Mouse (Mus musculus): ENCODE measurements around the gene Cpne4. TPM values are rescaled to one million over a fixed set of nuclear protein-coding genes. Genes with fewer than 3 reads are reported as not detected.

Gene Cpne4
- polyA plus RNA-seq, 1 experiment from 2014 or later, result 13.9 TPM

GRCm38 (mm10) chr9:104594979-104595378, 47.9 kb downstream of the Cpne4 start:
- peak; percentile 30; the same call in 1 of the 2 replicates for ATAC-seq (ENCODE audit: low FRiP score, low read depth)
- Histone ChIP-seq H3K27ac (replicated peaks) (peak overlapping the region; percentile 52; the same call in 1 of the 2 replicates), H3K4me2 (no peak overlapping the region), H3K9ac (no peak overlapping the region), H3K36me3 (no peaks in the 10 kb centered on the region), H3K4me3 (no peak overlapping the region), H3K9me3 (no peaks in the 10 kb centered on the region), H3K27me3 (no peaks in the 10 kb centered on the region), H3K4me1 (replicated peaks) (peaks cover 7% of the 10 kb centered on the region)
- 42% methylated on average over 2 of the region's 2 CpGs for WGBS

- no peak for ATAC-seq (ENCODE audit: low FRiP score, low read depth)
- no peaks in the 10 kb centered on the region for H3K4me1 ChIP-seq (replicated peaks)
- H3K4me2 ChIP-seq, result no peak overlapping the region
- WGBS, result 79% methylated on average over 6 of the region's 6 CpGs
- H3K9ac ChIP-seq, result no peak overlapping the region
- H3K27ac ChIP-seq (replicated peaks), result no peak overlapping the region
- no peak overlapping the region for H3K4me3 ChIP-seq
- H3K27me3 ChIP-seq, result no peaks in the 10 kb centered on the region
- no peaks in the 10 kb centered on the region for H3K9me3 ChIP-seq
- H3K36me3 ChIP-seq, result no peaks in the 10 kb centered on the region
Measured at GRCm38 (mm10) chr9:104612523-104612922, 65.4 kb downstream of the Cpne4 start.

GRCm38 (mm10) chr9:104616691-104617090, 69.6 kb downstream of the Cpne4 start:
- H3K27me3 ChIP-seq, result no peaks in the 10 kb centered on the region
- H3K9ac ChIP-seq, result no peak overlapping the region
- no peak overlapping the region for H3K4me2 ChIP-seq
- no peaks in the 10 kb centered on the region for H3K9me3 ChIP-seq
- ATAC-seq (ENCODE audit: low FRiP score, low read depth), result no peak
- H3K4me3 ChIP-seq, result no peak overlapping the region
- no peaks in the 10 kb centered on the region for H3K36me3 ChIP-seq
- H3K4me1 ChIP-seq (replicated peaks), result no peaks in the 10 kb centered on the region
- 62% methylated on average over 6 of the region's 6 CpGs for WGBS
- no peak overlapping the region for H3K27ac ChIP-seq (replicated peaks)

GRCm38 (mm10) chr9:104623564-104623963, 76.5 kb downstream of the Cpne4 start:
- no peak for ATAC-seq (ENCODE audit: low FRiP score, low read depth)
- Histone ChIP-seq H3K9me3 (no peaks in the 10 kb centered on the region), H3K36me3 (no peaks in the 10 kb centered on the region), H3K9ac (no peak overlapping the region), H3K27me3 (no peaks in the 10 kb centered on the region), H3K4me3 (no peak overlapping the region), H3K4me1 (replicated peaks) (no peaks in the 10 kb centered on the region), H3K4me2 (no peak overlapping the region), H3K27ac (replicated peaks) (no peak overlapping the region)
- 68% methylated on average over 4 of the region's 4 CpGs for WGBS

GRCm38 (mm10) chr9:104627816-104628215, 80.7 kb downstream of the Cpne4 start:
- no peak overlapping the region for H3K4me2 ChIP-seq
- H3K4me1 ChIP-seq (replicated peaks), result no peaks in the 10 kb centered on the region
- H3K27me3 ChIP-seq, result no peaks in the 10 kb centered on the region
- H3K27ac ChIP-seq (replicated peaks), result no peak overlapping the region
- H3K9me3 ChIP-seq, result no peaks in the 10 kb centered on the region
- ATAC-seq (ENCODE audit: low FRiP score, low read depth), result no peak
- no peak overlapping the region for H3K4me3 ChIP-seq
- H3K9ac ChIP-seq, result no peak overlapping the region
- no peaks in the 10 kb centered on the region for H3K36me3 ChIP-seq
- 64% methylated on average over 7 of the region's 7 CpGs for WGBS

- Histone ChIP-seq H3K4me1 (replicated peaks) (no peaks in the 10 kb centered on the region), H3K36me3 (no peaks in the 10 kb centered on the region), H3K27ac (replicated peaks) (no peak overlapping the region), H3K27me3 (no peaks in the 10 kb centered on the region), H3K9ac (no peak overlapping the region), H3K4me2 (no peak overlapping the region), H3K9me3 (no peaks in the 10 kb centered on the region), H3K4me3 (no peak overlapping the region)
- WGBS, result 82% methylated on average over 7 of the region's 7 CpGs
- ATAC-seq (ENCODE audit: low FRiP score, low read depth), result no peak
Measured at GRCm38 (mm10) chr9:104629282-104629681, 82.2 kb downstream of the Cpne4 start.

GRCm38 (mm10) chr9:104646348-104646994, 99.4 kb downstream of the Cpne4 start:
- Histone ChIP-seq H3K36me3 (no peaks in the 10 kb centered on the region), H3K27ac (replicated peaks) (no peak overlapping the region), H3K4me2 (no peak overlapping the region), H3K9me3 (no peaks in the 10 kb centered on the region), H3K4me1 (replicated peaks) (peaks cover 8% of the 10 kb centered on the region; the same call in 1 of the 2 replicates), H3K27me3 (no peaks in the 10 kb centered on the region), H3K9ac (no peak overlapping the region), H3K4me3 (no peak overlapping the region)
- WGBS, result 39% methylated on average over 5 of the region's 5 CpGs
- ATAC-seq (ENCODE audit: low FRiP score, low read depth), result peak; percentile 65; the same call in 1 of the 2 replicates

- Histone ChIP-seq H3K4me3 (no peak overlapping the region), H3K27ac (replicated peaks) (peak overlapping the region; percentile 36; the same call in 1 of the 2 replicates), H3K4me2 (no peak overlapping the region), H3K27me3 (no peaks in the 10 kb centered on the region), H3K36me3 (no peaks in the 10 kb centered on the region), H3K9me3 (no peaks in the 10 kb centered on the region), H3K9ac (no peak overlapping the region), H3K4me1 (replicated peaks) (no peaks in the 10 kb centered on the region)
- 46% methylated on average over 9 of the region's 9 CpGs for WGBS
- no peak for ATAC-seq (ENCODE audit: low FRiP score, low read depth)
Measured at GRCm38 (mm10) chr9:104652691-104653261, 105.7 kb downstream of the Cpne4 start.

- H3K9ac ChIP-seq, result no peak overlapping the region
- ATAC-seq (ENCODE audit: low FRiP score, low read depth), result 0 out of 2 replicates have a peak, but pooled peaks have one; percentile 51
- no peaks in the 10 kb centered on the region for H3K36me3 ChIP-seq
- no peak overlapping the region for H3K27ac ChIP-seq (replicated peaks)
- no peak overlapping the region for H3K4me2 ChIP-seq
- no peaks in the 10 kb centered on the region for H3K4me1 ChIP-seq (replicated peaks)
- no peaks in the 10 kb centered on the region for H3K27me3 ChIP-seq
- H3K9me3 ChIP-seq, result no peaks in the 10 kb centered on the region
- H3K4me3 ChIP-seq, result no peak overlapping the region
- 36% methylated on average over 4 of the region's 4 CpGs for WGBS
Measured at GRCm38 (mm10) chr9:104659758-104660157, 112.7 kb downstream of the Cpne4 start.

- H3K36me3 ChIP-seq, result no peaks in the 10 kb centered on the region
- no peak overlapping the region for H3K27ac ChIP-seq (replicated peaks)
- no peaks in the 10 kb centered on the region for H3K9me3 ChIP-seq
- ATAC-seq (ENCODE audit: low FRiP score, low read depth), result no peak
- H3K4me1 ChIP-seq (replicated peaks), result no peaks in the 10 kb centered on the region
- H3K4me2 ChIP-seq, result no peak overlapping the region
- H3K9ac ChIP-seq, result no peak overlapping the region
- WGBS, result 57% methylated on average over 1 of the region's 1 CpGs
- no peaks in the 10 kb centered on the region for H3K27me3 ChIP-seq
- H3K4me3 ChIP-seq, result no peak overlapping the region
Measured at GRCm38 (mm10) chr9:104676665-104677064, 129.6 kb downstream of the Cpne4 start.

GRCm38 (mm10) chr9:104678571-104678970, 131.5 kb downstream of the Cpne4 start:
- Histone ChIP-seq H3K27me3 (no peaks in the 10 kb centered on the region), H3K36me3 (no peaks in the 10 kb centered on the region), H3K4me2 (no peak overlapping the region), H3K4me1 (replicated peaks) (no peaks in the 10 kb centered on the region), H3K9me3 (no peaks in the 10 kb centered on the region), H3K9ac (no peak overlapping the region), H3K27ac (replicated peaks) (no peak overlapping the region), H3K4me3 (no peak overlapping the region)
- no peak for ATAC-seq (ENCODE audit: low FRiP score, low read depth)
- WGBS, result 84% methylated on average over 3 of the region's 3 CpGs

GRCm38 (mm10) chr9:104687051-104687450, 140.0 kb downstream of the Cpne4 start:
- no peak for ATAC-seq (ENCODE audit: low FRiP score, low read depth)
- Histone ChIP-seq H3K4me1 (replicated peaks) (no peaks in the 10 kb centered on the region), H3K27me3 (no peaks in the 10 kb centered on the region), H3K9ac (no peak overlapping the region), H3K36me3 (no peaks in the 10 kb centered on the region), H3K27ac (replicated peaks) (no peak overlapping the region), H3K9me3 (no peaks in the 10 kb centered on the region), H3K4me2 (no peak overlapping the region), H3K4me3 (no peak overlapping the region)
- WGBS, result 91% methylated on average over 3 of the region's 3 CpGs

All from hindbrain, embryonic 15.5 days (tissue).